Mouse (Mus musculus) liver, embryonic 14.5 days (tissue): ENCODE measurements around the gene Gnpat. TPM values are rescaled to one million over a fixed set of nuclear protein-coding genes. Genes with fewer than 3 reads are reported as not detected.

ENCODE experiments used
- ATAC-seq: fragments of 200-750 bp; cut with Nextera tagmentation; 2 replicates; pipeline ENCODE4 v1.8.0; 2017; ENCODE audit warnings: moderate number of reproducible peaks, mild to moderate bottlenecking, moderate library complexity; ENCODE audit not compliant: insufficient read depth
- DNase-seq, 3 experiments: peaks; one replicate each; pipeline ENCODE4 v3.0.0-alpha.2; 2012 to 2013; ENCODE audit warnings: low read depth in 3 of 3, low spot score in 3 of 3
- H3K27ac ChIP-seq: fragments of 300-500 bp; sonication (generic); 2 replicates; pipeline ENCODE4 v1.5.1; 2014; ENCODE audit warnings: moderate library complexity, mild to moderate bottlenecking, control low read depth, inconsistent platforms
- H3K27me3 ChIP-seq: fragments of 300-500 bp; sonication (generic); 2 replicates; pipeline ENCODE4 v1.6.1; 2014; ENCODE audit warnings: mild to moderate bottlenecking, low read length, moderate library complexity; ENCODE audit not compliant: control insufficient read depth, insufficient read depth
- H3K36me3 ChIP-seq: fragments of 300-500 bp; sonication (generic); replicated peaks from 2 replicates; pipeline ENCODE4 v1.6.1; 2014; ENCODE audit warnings: low read depth; ENCODE audit not compliant: control insufficient read depth, insufficient read depth
- H3K4me1 ChIP-seq, 2 experiments: fragments of 200-500 bp in 1 of 2; fragments of 300-500 bp in 1 of 2; sonication (generic) in 1 of 2; replicated peaks; 2 replicates each; pipeline ENCODE4 v1.6.1; 2012 to 2014; ENCODE audit warnings: antibody characterized with exemption in 1 of 2, inconsistent platforms in 1 of 2, low read length in 1 of 2; ENCODE audit not compliant: control insufficient read depth in 2 of 2, insufficient read depth in 2 of 2
- H3K4me2 ChIP-seq: fragments of 300-500 bp; sonication (generic); 2 replicates; pipeline ENCODE4 v1.6.1; 2014; ENCODE audit warnings: low read depth, mild to moderate bottlenecking, control low read depth, moderate library complexity
- H3K4me3 ChIP-seq, 2 experiments: fragments of 200-500 bp in 1 of 2; fragments of 300-500 bp in 1 of 2; sonication (generic) in 1 of 2; 2 replicates each; pipeline ENCODE4 v1.5.1; 2012 to 2014; ENCODE audit warnings: low read depth in 2 of 2, low read length in 2 of 2, mild to moderate bottlenecking in 2 of 2, control low read depth in 1 of 2, inconsistent platforms in 1 of 2, moderate library complexity in 1 of 2; ENCODE audit not compliant: insufficient read depth in 1 of 2
- H3K9ac ChIP-seq: fragments of 300-500 bp; sonication (generic); replicated peaks from 2 replicates; pipeline ENCODE4 v1.6.1; 2014; ENCODE audit warnings: mild to moderate bottlenecking, control low read depth, moderate library complexity
- H3K9me3 ChIP-seq: fragments of 300-500 bp; sonication (generic); 2 replicates; pipeline ENCODE4 v1.6.1; 2016; ENCODE audit warnings: low read length, mixed read lengths; ENCODE audit not compliant: control insufficient read depth
- CTCF ChIP-seq: IDR thresholded peaks from 2 replicates; pipeline ENCODE4 v1.5.1; 2016; ENCODE audit warnings: antibody characterized with exemption, low read depth, control low read depth
- EP300 ChIP-seq: IDR thresholded peaks from 2 replicates; pipeline ENCODE4 v1.6.1; 2016; ENCODE audit warnings: antibody characterized with exemption, low read depth
- WGBS: fragments of 180-500 bp; shearing (Covaris S2); extraction: QIAGEN DNeasy Blood & Tissue Kit; methylation state at CpG from one replicate; pipeline ENCODE4 v1.1.7; 2014; ENCODE audit not compliant: insufficient replicate concordance; 5-methylcytosine and 5-hydroxymethylcytosine counted together
- polyA plus RNA-seq, 2 experiments: library from polyadenylated mRNA; depleted of rRNA in 1 of 2; stranded (reverse) in 1 of 2; unstranded in 1 of 2; fragments of >200 nt; fragmentation: Nextera tagmentation in 1 of 2; extraction: Ambion mirVana in 1 of 2; gene quantifications; 2 replicates each; pipeline versions ENCODE4 v1.2.1 to v1.2.3; 2012 to 2014

Gene Gnpat
- polyA plus RNA-seq, 2 experiments: 35.7 to 39.0 TPM

DNA sequence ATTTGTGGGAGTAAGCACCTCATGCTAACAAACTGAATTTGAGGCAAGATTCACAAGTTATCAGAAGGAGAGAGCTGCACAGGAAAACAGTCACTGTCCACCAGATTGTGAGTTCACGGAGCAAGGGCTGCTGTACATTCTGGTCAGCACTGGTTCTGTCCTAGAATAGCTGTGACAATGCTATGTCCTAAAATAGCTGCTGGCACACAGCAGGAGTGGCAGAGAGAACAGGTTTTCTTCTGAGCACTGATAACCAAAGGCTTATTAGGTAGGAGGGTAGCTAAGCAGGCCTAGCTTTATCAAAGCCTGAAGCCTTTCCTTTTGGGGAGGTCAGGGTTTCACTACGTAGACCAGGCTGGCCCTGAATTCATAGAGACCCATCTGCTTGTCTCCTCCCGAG lies 2.6 kb upstream of the Gnpat start:
- WGBS: 70% methylated on average over 3 of the region's 3 CpGs
- ATAC-seq (no peak), DNase-seq (no peak)
- Histone ChIP-seq H3K4me3 (no peak overlapping the region), H3K27ac (no peak overlapping the region), H3K27me3 (no peaks in the 10 kb centered on the region), H3K4me2 (no peak overlapping the region), H3K9ac (no peak overlapping the region), H3K9me3 (no peaks in the 10 kb centered on the region), H3K36me3 (peaks cover 21% of the 10 kb centered on the region), H3K4me1 (peaks cover 5 to 6% of the 10 kb centered on the region in 2 experiments; a peak in 3 of 4 replicates)
- no peak for TF ChIP-seq CTCF
- TF ChIP-seq EP300: no peak

DNA sequence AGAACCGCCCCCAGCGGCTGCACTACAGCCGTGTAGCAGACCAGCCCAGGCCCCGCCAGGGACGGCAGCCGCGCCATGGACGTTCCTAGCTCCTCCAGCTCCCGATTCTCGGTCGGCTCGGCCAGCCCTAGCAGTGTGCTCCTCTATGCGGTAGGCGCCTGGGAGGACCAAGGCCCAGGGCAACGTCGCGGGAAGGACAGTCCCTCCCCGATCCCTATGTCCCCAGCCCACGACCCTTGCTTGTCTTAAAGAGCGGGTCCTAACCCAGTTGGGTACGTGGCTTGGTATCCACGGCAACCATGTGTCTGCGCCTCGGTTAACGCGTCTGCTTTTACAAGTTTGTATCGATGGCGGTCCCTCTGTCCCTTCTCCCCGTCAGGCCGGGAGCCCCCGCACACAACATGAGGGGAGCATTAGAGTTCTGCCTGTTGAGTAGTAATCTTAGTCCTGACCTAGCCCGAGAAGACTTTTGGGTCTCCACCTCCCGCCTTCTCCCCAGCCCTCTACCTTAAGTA lies 387 bp downstream of the Gnpat start:
- Histone ChIP-seq H3K36me3 (peaks cover 4% of the 10 kb centered on the region), H3K4me1 (peaks cover 5 to 20% of the 10 kb centered on the region in 2 experiments), H3K27ac (peak overlapping the region; percentile 34), H3K4me2 (peak overlapping the region; percentile 88), H3K4me3 (peak overlapping the region; percentile 74 to 77), H3K9me3 (no peaks in the 10 kb centered on the region), H3K27me3 (no peaks in the 10 kb centered on the region), H3K9ac (peak overlapping the region; percentile 86)
- TF ChIP-seq CTCF (no peak), EP300 (no peak)
- WGBS: 1% methylated on average over 33 of the region's 33 CpGs
- DNase-seq (no peak), ATAC-seq (peak; percentile 32; the same call in 1 of the 2 replicates)

DNA sequence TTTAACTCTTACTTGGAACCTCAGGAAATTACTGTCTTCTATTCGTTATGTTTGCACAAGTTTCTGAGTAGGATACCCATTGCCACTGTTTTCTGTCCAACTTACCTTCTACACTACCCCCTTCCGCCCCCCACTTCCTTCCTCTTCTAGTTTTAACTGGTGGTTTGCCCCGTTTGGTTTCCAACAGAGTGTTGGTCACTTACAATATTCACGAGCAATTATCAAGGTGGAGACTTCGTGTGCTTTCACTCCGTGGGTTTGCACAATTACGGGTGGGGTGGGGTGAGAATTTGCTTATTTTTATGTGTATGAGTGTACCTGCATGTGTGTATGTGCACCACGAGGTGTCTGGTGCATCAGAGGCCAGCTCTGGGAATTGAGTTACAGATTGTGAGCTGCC lies 896 bp downstream of the Gnpat start:
- H3K36me3 ChIP-seq: peaks cover 3% of the 10 kb centered on the region; the same call in 1 of the 2 replicates
- TF ChIP-seq EP300: no peak
- no peak; the same call in 1 of the 2 replicates for TF ChIP-seq CTCF
- no peaks in the 10 kb centered on the region for H3K9me3 ChIP-seq
- ATAC-seq: no peak
- H3K27ac ChIP-seq: no peak overlapping the region
- no peak for DNase-seq
- WGBS: 3% methylated on average over 8 of the region's 8 CpGs
- H3K4me2 ChIP-seq: peak overlapping the region; percentile 88
- peaks cover 5 to 20% of the 10 kb centered on the region in 2 experiments for H3K4me1 ChIP-seq
- no peaks in the 10 kb centered on the region for H3K27me3 ChIP-seq
- peak overlapping the region; percentile 86 for H3K9ac ChIP-seq
- H3K4me3 ChIP-seq: peak overlapping the region; percentile 74 to 77

DNA sequence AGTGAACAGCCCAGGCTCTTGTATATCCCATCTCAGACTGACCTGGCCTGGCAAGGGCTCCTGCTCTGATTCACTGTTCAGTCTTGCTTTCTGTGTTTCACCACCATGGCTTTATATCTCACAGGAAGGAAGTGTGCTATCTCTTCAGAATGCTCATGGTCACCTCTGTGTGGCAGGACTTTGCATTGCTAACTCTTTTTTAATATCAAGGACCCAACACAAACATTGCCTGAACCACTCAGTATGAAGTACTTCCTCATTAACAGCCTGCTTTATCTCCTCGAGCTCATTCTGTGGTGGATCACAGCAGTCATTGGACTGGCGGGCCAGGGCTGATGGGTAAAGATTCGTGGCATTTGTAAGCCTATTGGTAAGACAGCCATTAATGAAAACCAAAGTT lies 3.8 kb downstream of the Gnpat start:
- Histone ChIP-seq H3K9me3 (no peaks in the 10 kb centered on the region), H3K4me1 (peaks cover 5 to 18% of the 10 kb centered on the region in 2 experiments), H3K36me3 (peaks cover 3% of the 10 kb centered on the region), H3K27ac (no peak overlapping the region), H3K4me2 (no peak overlapping the region), H3K4me3 (no peak overlapping the region), H3K27me3 (no peaks in the 10 kb centered on the region), H3K9ac (no peak overlapping the region)
- TF ChIP-seq CTCF: no peak
- no peak for TF ChIP-seq EP300
- 5% methylated on average over 3 of the region's 3 CpGs for WGBS
- ATAC-seq: no peak
- DNase-seq: no peak

DNA sequence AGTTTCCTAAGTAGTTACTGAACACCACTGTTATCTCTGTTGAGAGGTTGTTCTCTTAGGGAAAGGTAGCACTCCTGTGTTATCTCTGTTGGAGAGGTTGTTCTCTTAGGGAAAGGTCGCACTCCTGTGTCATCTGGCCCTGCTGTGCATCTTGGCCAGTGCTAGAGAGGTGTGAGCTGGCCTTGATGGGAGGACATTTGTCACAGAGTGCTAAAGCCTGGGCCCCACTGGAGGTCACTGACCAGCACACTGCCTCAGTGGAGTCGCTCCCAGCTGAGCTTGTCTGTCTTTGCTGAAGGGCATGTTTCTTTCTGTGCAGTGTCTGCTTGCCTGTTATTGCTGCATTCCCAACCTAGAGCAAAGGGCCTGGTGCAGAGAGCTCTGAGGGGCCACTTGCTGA lies 4.3 kb downstream of the Gnpat start:
- WGBS: 44% methylated on average over 2 of the region's 2 CpGs
- Histone ChIP-seq H3K9me3 (no peaks in the 10 kb centered on the region), H3K9ac (no peak overlapping the region), H3K27me3 (no peaks in the 10 kb centered on the region), H3K27ac (no peak overlapping the region), H3K36me3 (peaks cover 7% of the 10 kb centered on the region), H3K4me1 (peaks cover 5 to 18% of the 10 kb centered on the region in 2 experiments), H3K4me3 (no peak overlapping the region), H3K4me2 (no peak overlapping the region)
- DNase-seq (no peak), ATAC-seq (no peak)
- TF ChIP-seq EP300: no peak
